Mouse (Mus musculus) retina, postnatal 7 days (tissue): Measurements from ENCODE around the gene Cd79b.
A peak's percentile ranks its signal among the peaks of the same experiment; 100 is the strongest.

Experiments
- DNase-seq: peaks from one replicate; pipeline ENCODE4 v3.0.0-alpha.2; 2012; ENCODE audit warnings: low read depth, low spot score

Cd79b gene

GRCm38 (mm10) chr11:106318406-106319366, 4.1 kb upstream of the Cd79b start:
- DNase-seq, result no peak

- DNase-seq, result no peak
These were observed 3.2 kb upstream of the Cd79b start for GRCm38 (mm10) chr11:106317801-106318200.

DNA sequence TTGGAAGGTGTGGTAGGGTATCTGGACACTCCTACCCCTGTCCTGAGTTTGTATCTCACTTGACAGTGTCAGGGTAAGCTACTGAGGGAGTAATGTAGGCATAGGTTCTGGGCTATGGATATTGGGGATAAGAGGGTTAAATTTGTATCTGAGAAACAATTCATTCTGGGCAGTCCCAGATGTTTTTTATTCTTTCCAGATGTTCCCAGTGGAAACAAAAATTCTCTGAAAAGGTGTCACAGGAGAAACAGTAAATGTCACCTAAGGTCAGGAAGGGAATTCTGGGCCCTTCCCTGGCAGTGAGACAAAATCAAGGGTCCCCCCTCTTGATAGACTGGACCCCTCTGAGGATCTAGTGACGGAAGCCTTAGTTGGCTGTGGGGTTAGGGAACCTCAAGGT, 1.9 kb upstream of the Cd79b start:
- DNase-seq, result no peak

DNA sequence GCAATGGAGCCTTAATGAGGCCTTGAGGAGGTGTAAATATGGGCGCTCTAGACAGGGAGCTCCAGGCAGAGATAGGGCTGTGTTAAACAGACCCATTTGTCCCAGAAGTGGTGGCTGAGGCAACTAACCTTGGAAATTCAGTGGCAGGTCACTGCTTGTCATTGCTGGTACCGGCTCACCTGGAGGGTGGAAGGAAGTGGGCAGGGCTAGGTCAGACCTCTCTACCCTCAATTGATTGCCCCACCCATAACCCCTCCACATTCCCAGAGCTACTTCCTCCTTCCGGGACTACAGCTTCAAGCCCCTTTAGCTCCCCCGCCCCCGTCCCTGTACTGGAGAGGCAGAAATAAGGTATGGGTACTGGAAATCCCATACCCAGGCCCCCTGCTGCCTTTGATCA, 1.0 kb downstream of the Cd79b start:
- DNase-seq, result no peak

DNA sequence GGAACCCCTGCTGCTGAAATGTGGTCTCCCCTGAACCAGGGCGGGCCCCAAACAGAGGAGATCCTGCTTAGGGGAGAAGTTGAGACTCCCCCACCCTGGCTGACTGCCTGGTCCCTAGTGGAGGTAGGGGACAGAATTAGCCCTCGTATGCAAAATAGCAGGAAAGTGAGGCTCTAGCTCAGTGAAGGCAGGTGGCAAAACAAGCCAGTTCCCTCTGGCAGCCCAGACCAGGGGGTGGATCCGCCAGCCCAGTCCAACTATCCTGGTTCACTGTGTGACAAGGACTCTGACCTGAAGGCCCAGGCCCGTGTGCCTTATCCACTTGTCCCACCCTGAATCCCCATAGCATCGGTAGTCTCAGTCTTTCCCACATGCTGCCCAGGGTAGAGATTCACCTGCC, 4.4 kb downstream of the Cd79b start:
- no peak for DNase-seq

DNA sequence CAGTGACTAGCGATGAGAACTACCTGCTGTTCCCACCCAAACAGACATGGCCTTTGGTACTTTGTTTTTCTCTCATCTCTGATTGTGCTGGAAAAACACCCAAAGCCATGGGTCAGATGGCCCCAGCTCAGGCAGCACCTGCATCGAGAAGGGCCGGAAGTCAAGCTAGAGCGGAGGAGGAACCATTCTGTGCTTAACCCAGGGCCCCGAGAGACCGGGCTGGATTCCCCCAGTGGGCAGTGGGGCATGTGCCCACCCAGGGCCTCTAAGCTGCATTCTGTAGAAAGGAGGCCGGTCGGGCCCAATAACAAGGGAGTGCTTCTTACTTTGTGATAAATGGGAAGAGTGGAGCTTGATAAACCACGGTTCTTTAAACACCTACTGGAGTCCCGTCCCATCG, 6.4 kb downstream of the Cd79b start:
- DNase-seq, result no peak

- no peak for DNase-seq
These were observed 7.1 kb downstream of the Cd79b start for GRCm38 (mm10) chr11:106307432-106307831.

DNA sequence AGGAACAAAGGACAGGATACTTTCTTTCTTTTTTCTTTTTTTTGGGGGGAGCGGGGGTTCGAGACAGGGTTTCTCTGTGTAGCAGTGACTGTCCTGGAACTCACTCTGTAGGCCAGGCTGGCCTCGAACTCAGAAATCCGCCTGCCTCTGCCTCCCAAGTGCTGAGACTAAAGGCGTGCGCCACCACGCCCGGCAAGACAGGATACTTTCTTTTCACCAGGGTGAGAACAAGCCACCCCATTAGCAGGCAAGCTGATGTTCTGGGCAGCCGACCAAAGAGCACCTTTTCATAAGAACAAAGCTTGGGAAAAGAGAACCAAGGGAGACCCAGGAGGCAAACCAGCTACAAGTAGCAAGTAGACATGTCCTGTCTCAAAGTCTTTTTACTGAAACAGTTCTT, 7.8 kb downstream of the Cd79b start:
- no peak for DNase-seq

- DNase-seq, result no peak
These were observed 8.5 kb downstream of the Cd79b start for GRCm38 (mm10) chr11:106306065-106306385.

DNA sequence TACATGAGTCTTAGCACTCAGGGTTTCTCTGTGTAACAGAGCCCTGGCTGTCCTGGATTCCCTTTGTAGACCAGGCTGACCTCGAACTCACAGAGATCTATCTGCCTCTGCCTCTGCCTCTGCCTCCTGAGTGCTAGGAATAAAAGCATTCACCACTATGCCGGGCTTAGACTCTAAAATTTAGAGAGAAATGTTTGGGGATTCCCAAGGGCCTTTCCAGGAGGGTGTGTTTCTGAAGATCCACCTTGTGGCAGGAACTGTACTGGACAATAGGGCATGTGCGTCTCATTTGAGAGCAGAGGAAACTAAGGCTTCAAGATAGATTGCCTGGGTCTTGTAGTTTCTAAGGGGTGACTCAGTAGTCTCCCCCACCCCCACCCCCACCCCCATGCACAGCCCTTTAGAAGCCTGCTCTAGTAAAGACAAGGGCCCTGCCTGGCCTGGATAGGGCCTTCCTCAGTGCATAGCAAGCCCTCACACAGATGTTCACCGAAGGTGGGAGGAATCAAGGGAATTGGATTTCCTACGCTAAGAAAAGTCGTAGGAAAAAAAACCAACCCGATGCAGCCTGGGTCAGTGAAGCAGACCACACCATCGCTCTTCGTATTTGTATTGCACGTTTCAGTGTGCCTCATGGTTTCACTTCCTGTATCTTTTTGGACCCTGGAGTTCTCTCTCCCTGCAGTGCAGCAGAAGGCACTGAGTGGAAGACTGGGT, 9.1 kb downstream of the Cd79b start:
- no peak for DNase-seq

DNA sequence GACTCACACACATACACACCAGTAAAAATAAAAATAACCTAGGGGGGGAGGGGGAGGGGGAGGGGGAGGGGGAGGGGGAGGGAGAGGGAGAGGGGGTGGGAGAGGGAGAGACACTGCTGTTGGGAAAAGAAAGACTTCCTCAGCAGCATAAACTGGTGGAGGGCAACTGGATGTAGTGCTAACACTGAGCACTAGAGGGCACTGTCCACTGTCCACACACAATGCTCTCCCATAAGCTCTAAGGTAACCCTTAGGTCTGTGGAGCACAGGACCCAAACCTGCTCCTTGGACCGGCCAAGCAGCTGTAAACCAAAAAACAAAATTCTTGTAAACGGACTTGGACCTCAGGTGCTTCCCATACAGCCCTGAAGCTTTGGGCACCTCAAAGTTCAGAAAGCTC, 11.9 kb downstream of the Cd79b start:
- DNase-seq, result peak; percentile 57

DNA sequence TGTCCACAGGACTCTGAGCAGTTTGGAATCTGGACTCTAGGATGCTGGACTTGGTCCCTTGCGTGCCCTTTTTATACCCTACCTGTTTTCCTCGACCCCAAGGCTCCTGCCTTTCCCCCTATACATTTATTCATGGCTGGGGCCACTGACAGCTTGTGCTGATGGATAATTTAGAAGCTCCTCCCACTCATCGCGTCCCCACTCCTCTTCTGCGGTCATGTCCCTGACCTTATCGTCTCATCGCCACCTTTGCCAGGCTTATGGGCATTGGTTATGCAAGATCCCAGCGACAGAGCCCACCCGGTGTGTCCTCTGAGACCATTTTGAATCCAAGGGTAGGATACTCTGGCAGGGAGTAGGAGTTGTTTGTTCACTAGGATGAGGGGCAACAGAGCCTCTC, 12.8 kb downstream of the Cd79b start, which contains the start of gene Gh:
Gene Gh, minus strand, starts transcription at position 101 of the 400 bp plus-strand sequence.
- DNase-seq, result no peak

DNA sequence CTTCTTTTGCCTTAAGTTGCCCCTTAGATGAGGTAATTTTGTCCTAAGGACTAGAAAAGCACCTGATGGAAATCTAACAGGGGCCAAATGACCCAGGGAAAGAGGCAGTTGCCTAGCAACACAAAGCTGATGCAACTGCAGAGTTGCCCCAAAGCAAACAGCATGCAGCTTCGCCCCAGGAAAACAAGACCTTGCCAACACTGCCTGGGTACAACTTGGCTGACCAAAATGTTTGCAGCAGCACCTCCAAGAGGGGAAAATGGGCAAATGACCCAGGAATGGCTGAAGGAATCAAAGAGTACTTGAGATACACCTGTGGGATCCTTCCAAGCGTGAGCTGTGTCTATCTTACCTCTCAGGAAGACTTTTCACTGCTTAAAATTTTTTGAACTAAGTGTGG, 22.7 kb downstream of the Cd79b start:
- DNase-seq, result no peak

DNA sequence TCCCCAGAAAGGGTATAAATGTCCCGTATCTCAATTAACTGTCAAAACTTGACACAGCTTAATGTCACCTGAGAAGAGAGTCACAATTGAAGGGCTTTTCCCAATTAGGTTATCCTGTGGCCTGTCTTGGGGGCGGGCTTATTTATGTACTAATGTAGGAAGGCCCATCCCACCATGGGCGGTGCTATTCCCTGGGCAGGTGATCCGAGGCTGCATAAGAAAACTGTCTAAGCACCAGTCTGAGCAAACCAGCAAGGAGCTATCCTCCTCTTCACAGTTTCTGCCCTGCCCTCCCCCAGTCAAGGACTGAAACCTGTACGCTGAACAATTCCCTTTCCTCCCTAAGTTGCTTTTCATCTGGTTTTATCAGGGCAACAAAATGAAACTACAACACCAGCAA, 24.2 kb downstream of the Cd79b start:
- no peak for DNase-seq

- peak; percentile 81 for DNase-seq
These were observed 25.2 kb downstream of the Cd79b start for GRCm38 (mm10) chr11:106289369-106289768.

- no peak for DNase-seq
These were observed 27.6 kb downstream of the Cd79b start for GRCm38 (mm10) chr11:106286987-106287386.

DNA sequence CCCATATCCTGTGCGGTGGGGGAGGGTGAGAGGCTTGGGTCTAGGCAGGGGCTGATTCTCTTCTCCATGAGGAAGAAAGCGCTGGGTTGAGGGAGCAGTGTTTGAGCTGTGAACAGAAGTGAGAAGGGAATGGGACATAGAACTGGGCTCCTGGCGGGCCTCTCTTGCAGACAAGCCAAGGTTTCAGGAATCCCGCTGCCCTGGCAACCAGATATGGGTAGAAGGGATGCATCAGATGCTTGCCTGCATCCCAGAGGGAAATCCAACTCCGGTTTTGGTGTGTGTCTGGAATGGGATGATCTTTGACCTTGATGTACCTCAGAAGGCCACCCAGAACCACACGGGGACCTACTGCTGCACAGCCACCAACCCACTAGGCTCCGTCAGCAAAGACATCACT, 28.4 kb downstream of the Cd79b start:
- DNase-seq, result no peak

GRCm38 (mm10) chr11:106284126-106284525, 30.4 kb downstream of the Cd79b start:
- no peak for DNase-seq

DNA sequence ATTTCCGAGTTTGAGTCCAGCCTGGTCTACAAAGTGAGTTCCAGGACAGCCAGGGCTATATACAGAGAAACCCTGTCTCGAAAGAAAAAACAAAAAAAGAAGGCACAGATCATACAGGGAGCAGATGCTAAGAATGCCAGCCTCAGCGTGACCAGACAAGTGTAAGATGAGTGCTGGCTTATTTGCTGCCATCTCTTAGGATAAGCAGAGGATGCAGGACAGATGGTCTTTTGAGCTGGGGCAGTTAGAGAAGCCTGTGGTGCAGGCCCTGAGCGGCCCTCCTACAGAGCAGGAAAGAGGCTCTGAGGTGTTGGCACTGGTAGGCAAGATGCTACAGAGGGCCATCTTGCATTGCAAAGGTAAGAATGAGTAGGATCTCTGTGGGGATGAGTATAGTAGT, 31.2 kb downstream of the Cd79b start:
- DNase-seq, result no peak

DNA sequence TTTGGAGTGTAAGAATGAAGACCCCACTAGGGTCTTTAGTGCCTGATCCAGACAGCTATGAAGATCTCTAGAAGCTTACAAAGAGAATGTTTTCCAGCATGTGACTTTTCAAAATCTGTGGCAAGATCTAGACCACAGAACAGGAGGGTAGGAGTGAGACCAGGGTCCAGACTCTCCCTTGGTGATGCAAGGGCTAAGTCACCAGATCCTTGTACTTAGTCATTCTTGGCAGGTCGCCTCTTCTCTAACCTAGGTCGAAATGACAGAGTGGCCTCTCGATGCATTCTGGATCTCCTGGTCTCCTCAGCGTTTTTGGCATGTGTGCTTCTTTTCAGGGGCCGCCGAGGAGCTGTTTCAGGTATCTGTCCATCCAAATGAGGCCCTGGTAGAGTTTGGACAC, 32.1 kb downstream of the Cd79b start:
- no peak for DNase-seq

DNA sequence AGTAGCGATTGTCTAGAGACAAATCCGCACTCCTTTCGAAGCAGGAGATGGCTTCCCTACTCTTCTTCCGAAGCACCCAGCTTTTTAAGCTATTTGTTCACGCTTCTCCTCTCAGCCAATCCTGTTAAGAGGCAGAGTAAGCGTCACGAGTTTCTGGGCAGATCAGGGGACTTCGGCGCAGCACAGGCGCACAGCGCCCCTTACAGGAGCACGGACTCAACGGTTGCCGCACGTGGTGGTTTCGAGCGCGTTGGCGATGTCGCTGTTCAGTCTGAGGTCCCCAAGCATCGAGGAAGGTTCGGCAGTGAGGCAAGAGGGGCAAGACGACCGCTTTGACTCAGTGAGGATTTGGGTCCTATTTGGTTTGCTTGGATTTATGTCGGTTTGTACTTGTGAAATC, 38.1 kb downstream of the Cd79b start, which contains the start of gene Tcam1:
Gene Tcam1, plus strand, starts transcription at position 219 of the 400 bp plus-strand sequence.
- peak; percentile 93 for DNase-seq

DNA sequence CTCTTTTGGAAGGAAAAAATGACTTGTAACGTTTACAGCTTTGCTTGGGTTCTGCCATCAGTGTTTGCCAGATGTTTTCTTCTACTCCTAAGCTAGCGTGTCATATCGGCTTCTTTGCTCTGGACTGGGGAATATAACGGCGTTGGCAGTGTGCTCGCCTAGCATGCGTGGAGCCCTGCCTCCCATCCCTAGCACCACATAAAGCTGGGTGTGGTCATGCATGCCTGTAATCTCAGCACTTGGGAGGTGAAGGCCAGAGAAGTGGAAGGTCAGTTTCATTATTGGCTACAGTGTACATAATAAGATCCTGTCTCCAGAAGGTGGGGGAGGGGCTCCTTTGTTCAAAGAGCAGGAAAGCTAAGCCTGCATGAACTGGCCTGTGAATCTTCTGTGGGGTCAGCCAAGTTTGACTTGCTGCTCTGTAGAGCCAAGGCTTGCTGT, 39.6 kb downstream of the Cd79b start:
- DNase-seq, result no peak

DNA sequence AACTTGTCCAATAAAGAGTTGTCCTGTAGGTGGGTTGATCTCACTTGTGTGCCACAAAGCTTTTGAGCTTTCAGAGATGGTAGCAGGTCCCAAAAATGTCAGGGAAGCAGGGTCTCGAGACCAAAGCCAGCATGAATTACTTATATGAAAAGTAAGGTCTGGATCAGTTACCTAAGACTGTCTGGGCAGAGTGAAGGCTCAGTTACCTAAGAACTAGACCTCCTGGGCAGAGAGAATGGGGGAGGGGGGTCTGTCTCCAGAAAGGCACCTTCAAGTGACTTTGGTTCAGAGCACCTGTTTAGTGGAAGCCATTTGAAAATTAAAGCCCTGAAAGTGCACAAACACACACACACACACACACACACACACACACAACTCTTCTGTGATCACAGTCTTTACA, 40.2 kb downstream of the Cd79b start:
- DNase-seq, result no peak
